Mouse (Mus musculus): ENCODE results near the gene Drg2. TPM values are rescaled to one million over a fixed set of nuclear protein-coding genes. Genes with fewer than 3 reads are reported as not detected.
A peak's percentile ranks its signal among the peaks of the same experiment; 100 is the strongest.

Drg2 gene
- polyA plus RNA-seq, 1 experiment from 2014 or later = 67.1 TPM

- Histone ChIP-seq H3K36me3 (ENCODE audit: control insufficient read depth, insufficient read depth, low read length) (peaks cover 45% of the 10 kb centered on the region), H3K9ac (ENCODE audit: low read length) (no peak overlapping the region), H3K9me3 (ENCODE audit: control insufficient read depth, low read length) (no peaks in the 10 kb centered on the region), H3K27ac (replicated peaks in 1 of 2; ENCODE audit: control insufficient read depth in 1 of 2, insufficient read depth in 1 of 2, low read depth in 2 of 2, low read length in 2 of 2) (no peak overlapping the region), H3K27me3 (ENCODE audit: control insufficient read depth, insufficient read depth, low read length) (no peaks in the 10 kb centered on the region), H3K4me1 (ENCODE audit: control insufficient read depth in 2 of 2, insufficient read depth in 2 of 2, low read length in 2 of 2) (peaks cover 3 to 5% of the 10 kb centered on the region in 2 experiments; a peak in 3 of 4 replicates), H3K4me3 (ENCODE audit: control insufficient read depth in 1 of 2, insufficient read depth in 1 of 2, low read depth in 1 of 2, low read length in 2 of 2) (no peak overlapping the region), H3K4me2 (ENCODE audit: low read length) (no peak overlapping the region)
- 79% methylated on average over 9 of the region's 9 CpGs for WGBS
- ATAC-seq (ENCODE audit: insufficient number of reproducible peaks, insufficient read depth, low FRiP score, low read depth) = no peak
Observed at GRCm38 (mm10) chr11:60470743-60471142, 16.4 kb downstream of the Drg2 start.

GRCm38 (mm10) chr11:60474534-60474933, 20.1 kb downstream of the Drg2 start:
- Histone ChIP-seq H3K9ac (ENCODE audit: low read length) (no peak overlapping the region), H3K4me2 (ENCODE audit: low read length) (no peak overlapping the region), H3K27ac (replicated peaks in 1 of 2; ENCODE audit: control insufficient read depth in 1 of 2, insufficient read depth in 1 of 2, low read depth in 2 of 2, low read length in 2 of 2) (no peak overlapping the region), H3K4me1 (ENCODE audit: control insufficient read depth in 2 of 2, insufficient read depth in 2 of 2, low read length in 2 of 2) (peaks cover 10% of the 10 kb centered on the region in 2 experiments; a peak in 3 of 4 replicates), H3K36me3 (ENCODE audit: control insufficient read depth, insufficient read depth, low read length) (peaks cover 9% of the 10 kb centered on the region), H3K27me3 (ENCODE audit: control insufficient read depth, insufficient read depth, low read length) (no peaks in the 10 kb centered on the region), H3K4me3 (ENCODE audit: control insufficient read depth in 1 of 2, insufficient read depth in 1 of 2, low read depth in 1 of 2, low read length in 2 of 2) (no peak overlapping the region), H3K9me3 (ENCODE audit: control insufficient read depth, low read length) (no peaks in the 10 kb centered on the region)
- WGBS = 77% methylated on average over 5 of the region's 5 CpGs
- no peak for ATAC-seq (ENCODE audit: insufficient number of reproducible peaks, insufficient read depth, low FRiP score, low read depth)

GRCm38 (mm10) chr11:60475668-60476362, 21.4 kb downstream of the Drg2 start:
- no peaks in the 10 kb centered on the region for H3K36me3 ChIP-seq (ENCODE audit: control insufficient read depth, insufficient read depth, low read length)
- no peaks in the 10 kb centered on the region for H3K27me3 ChIP-seq (ENCODE audit: control insufficient read depth, insufficient read depth, low read length)
- peaks cover 10% of the 10 kb centered on the region in 2 experiments; a peak in 3 of 4 replicates for H3K4me1 ChIP-seq (ENCODE audit: control insufficient read depth in 2 of 2, insufficient read depth in 2 of 2, low read length in 2 of 2)
- no peak overlapping the region for H3K4me3 ChIP-seq (ENCODE audit: control insufficient read depth in 1 of 2, insufficient read depth in 1 of 2, low read depth in 1 of 2, low read length in 2 of 2)
- no peak overlapping the region for H3K9ac ChIP-seq (ENCODE audit: low read length)
- no peak for ATAC-seq (ENCODE audit: insufficient number of reproducible peaks, insufficient read depth, low FRiP score, low read depth)
- WGBS = 82% methylated on average over 5 of the region's 5 CpGs
- H3K9me3 ChIP-seq (ENCODE audit: control insufficient read depth, low read length) = no peaks in the 10 kb centered on the region
- H3K4me2 ChIP-seq (ENCODE audit: low read length) = no peak overlapping the region
- no peak overlapping the region for H3K27ac ChIP-seq (replicated peaks in 1 of 2; ENCODE audit: control insufficient read depth in 1 of 2, insufficient read depth in 1 of 2, low read depth in 2 of 2, low read length in 2 of 2)

- peak overlapping the region; percentile 55; the same call in 1 of the 2 replicates for H3K9ac ChIP-seq (ENCODE audit: low read length)
- WGBS = 19% methylated on average over 17 of the region's 17 CpGs
- H3K27ac ChIP-seq (replicated peaks in 1 of 2; ENCODE audit: control insufficient read depth in 1 of 2, insufficient read depth in 1 of 2, low read depth in 2 of 2, low read length in 2 of 2) = no peak overlapping the region
- no peaks in the 10 kb centered on the region for H3K27me3 ChIP-seq (ENCODE audit: control insufficient read depth, insufficient read depth, low read length)
- H3K9me3 ChIP-seq (ENCODE audit: control insufficient read depth, low read length) = no peaks in the 10 kb centered on the region
- ATAC-seq (ENCODE audit: insufficient number of reproducible peaks, insufficient read depth, low FRiP score, low read depth) = no peak
- peak overlapping the region; percentile 58 for H3K4me2 ChIP-seq (ENCODE audit: low read length)
- 0 out of 4 replicates have a peak overlapping the region, but pooled peaks of 1 of the 2 experiments have one; percentile 14 for H3K4me3 ChIP-seq (ENCODE audit: control insufficient read depth in 1 of 2, insufficient read depth in 1 of 2, low read depth in 1 of 2, low read length in 2 of 2)
- H3K36me3 ChIP-seq (ENCODE audit: control insufficient read depth, insufficient read depth, low read length) = no peaks in the 10 kb centered on the region
- peaks cover 5 to 7% of the 10 kb centered on the region in 2 experiments; a peak in 2 of 4 replicates for H3K4me1 ChIP-seq (ENCODE audit: control insufficient read depth in 2 of 2, insufficient read depth in 2 of 2, low read length in 2 of 2)
Observed at GRCm38 (mm10) chr11:60478121-60478520, 23.7 kb downstream of the Drg2 start.

GRCm38 (mm10) chr11:60486267-60486666, 31.9 kb downstream of the Drg2 start:
- no peaks in the 10 kb centered on the region for H3K27me3 ChIP-seq (ENCODE audit: control insufficient read depth, insufficient read depth, low read length)
- no peak overlapping the region for H3K27ac ChIP-seq (replicated peaks in 1 of 2; ENCODE audit: control insufficient read depth in 1 of 2, insufficient read depth in 1 of 2, low read depth in 2 of 2, low read length in 2 of 2)
- no peak overlapping the region for H3K4me3 ChIP-seq (ENCODE audit: control insufficient read depth in 1 of 2, insufficient read depth in 1 of 2, low read depth in 1 of 2, low read length in 2 of 2)
- ATAC-seq (ENCODE audit: insufficient number of reproducible peaks, insufficient read depth, low FRiP score, low read depth) = no peak
- no peak overlapping the region for H3K4me2 ChIP-seq (ENCODE audit: low read length)
- WGBS = 50% methylated on average over 3 of the region's 3 CpGs
- no peak overlapping the region for H3K9ac ChIP-seq (ENCODE audit: low read length)
- H3K36me3 ChIP-seq (ENCODE audit: control insufficient read depth, insufficient read depth, low read length) = no peaks in the 10 kb centered on the region
- H3K9me3 ChIP-seq (ENCODE audit: control insufficient read depth, low read length) = no peaks in the 10 kb centered on the region
- H3K4me1 ChIP-seq (ENCODE audit: control insufficient read depth in 2 of 2, insufficient read depth in 2 of 2, low read length in 2 of 2) = no peaks in the 10 kb centered on the region; a peak in 1 of 4 replicates

GRCm38 (mm10) chr11:60492726-60493125, 38.3 kb downstream of the Drg2 start:
- Histone ChIP-seq H3K4me3 (ENCODE audit: control insufficient read depth in 1 of 2, insufficient read depth in 1 of 2, low read depth in 1 of 2, low read length in 2 of 2) (no peak overlapping the region), H3K4me1 (ENCODE audit: control insufficient read depth in 2 of 2, insufficient read depth in 2 of 2, low read length in 2 of 2) (peaks cover 0 to 3% of the 10 kb centered on the region in 2 experiments; a peak in 1 of 4 replicates), H3K4me2 (ENCODE audit: low read length) (no peak overlapping the region), H3K9me3 (ENCODE audit: control insufficient read depth, low read length) (no peaks in the 10 kb centered on the region), H3K27ac (replicated peaks in 1 of 2; ENCODE audit: control insufficient read depth in 1 of 2, insufficient read depth in 1 of 2, low read depth in 2 of 2, low read length in 2 of 2) (no peak overlapping the region), H3K9ac (ENCODE audit: low read length) (no peak overlapping the region), H3K36me3 (ENCODE audit: control insufficient read depth, insufficient read depth, low read length) (no peaks in the 10 kb centered on the region), H3K27me3 (ENCODE audit: control insufficient read depth, insufficient read depth, low read length) (peaks cover 5% of the 10 kb centered on the region; the same call in 1 of the 2 replicates)
- no peak for ATAC-seq (ENCODE audit: insufficient number of reproducible peaks, insufficient read depth, low FRiP score, low read depth)
- 83% methylated on average over 5 of the region's 5 CpGs for WGBS

- no peak overlapping the region for H3K9ac ChIP-seq (ENCODE audit: low read length)
- no peak overlapping the region for H3K4me3 ChIP-seq (ENCODE audit: control insufficient read depth in 1 of 2, insufficient read depth in 1 of 2, low read depth in 1 of 2, low read length in 2 of 2)
- ATAC-seq (ENCODE audit: insufficient number of reproducible peaks, insufficient read depth, low FRiP score, low read depth) = no peak
- WGBS = 56% methylated on average over 2 of the region's 2 CpGs
- H3K27me3 ChIP-seq (ENCODE audit: control insufficient read depth, insufficient read depth, low read length) = peaks cover 5% of the 10 kb centered on the region; the same call in 1 of the 2 replicates
- no peaks in the 10 kb centered on the region for H3K36me3 ChIP-seq (ENCODE audit: control insufficient read depth, insufficient read depth, low read length)
- no peaks in the 10 kb centered on the region for H3K9me3 ChIP-seq (ENCODE audit: control insufficient read depth, low read length)
- no peak overlapping the region for H3K27ac ChIP-seq (replicated peaks in 1 of 2; ENCODE audit: control insufficient read depth in 1 of 2, insufficient read depth in 1 of 2, low read depth in 2 of 2, low read length in 2 of 2)
- H3K4me1 ChIP-seq (ENCODE audit: control insufficient read depth in 2 of 2, insufficient read depth in 2 of 2, low read length in 2 of 2) = peaks cover 0 to 3% of the 10 kb centered on the region in 2 experiments; a peak in 1 of 4 replicates
- H3K4me2 ChIP-seq (ENCODE audit: low read length) = no peak overlapping the region
Observed at GRCm38 (mm10) chr11:60495692-60496091, 41.3 kb downstream of the Drg2 start.

Measured in heart, embryonic 14.5 days (tissue).